Mouse (Mus musculus) midbrain, embryonic 15.5 days (tissue): ENCODE results near the gene Tmed2. TPM values are rescaled to one million over a fixed set of nuclear protein-coding genes. Genes with fewer than 3 reads are reported as not detected.
A peak's percentile ranks its signal among the peaks of the same experiment; 100 is the strongest.
"Not testable (repeated sequence)": the region's sequence is repeated elsewhere in the genome, so short reads cannot be mapped to it uniquely, and the experiment has no call there.

ENCODE experiments used
- ATAC-seq: fragments of 200-750 bp; cut with Nextera tagmentation; replicated peaks from 2 replicates; pipeline ENCODE4 v1.8.0; 2017; ENCODE audit warnings: moderate TSS enrichment
- H3K27ac ChIP-seq: fragments of 300-500 bp; sonication (generic); 2 replicates; pipeline ENCODE4 v1.5.1; 2015; ENCODE audit warnings: mild to moderate bottlenecking, inconsistent platforms
- H3K27me3 ChIP-seq: fragments of 300-500 bp; sonication (generic); replicated peaks from 2 replicates; pipeline ENCODE4 v1.6.1; 2015; ENCODE audit warnings: inconsistent platforms
- H3K36me3 ChIP-seq: fragments of 300-500 bp; sonication (generic); replicated peaks from 2 replicates; pipeline ENCODE4 v1.6.1; 2015; ENCODE audit warnings: inconsistent platforms
- H3K4me1 ChIP-seq: fragments of 300-500 bp; sonication (generic); 2 replicates; pipeline ENCODE4 v1.6.1; 2015; ENCODE audit warnings: inconsistent platforms
- H3K4me2 ChIP-seq: fragments of 300-500 bp; sonication (generic); 2 replicates; pipeline ENCODE4 v1.6.1; 2015; ENCODE audit warnings: inconsistent platforms, mild to moderate bottlenecking, moderate library complexity
- H3K4me3 ChIP-seq: fragments of 300-500 bp; sonication (generic); 2 replicates; pipeline ENCODE4 v1.5.1; 2015; ENCODE audit warnings: mild to moderate bottlenecking, inconsistent platforms
- H3K9ac ChIP-seq: fragments of 300-500 bp; sonication (generic); 2 replicates; pipeline ENCODE4 v1.6.1; 2015; ENCODE audit warnings: mild to moderate bottlenecking, inconsistent platforms
- H3K9me3 ChIP-seq: fragments of 300-500 bp; sonication (generic); 2 replicates; pipeline ENCODE4 v1.6.1; 2016; ENCODE audit warnings: inconsistent platforms
- WGBS: fragments of 180-500 bp; shearing (Covaris S2); methylation state at CpG from one replicate; pipeline ENCODE4 v1.1.7; 2015; ENCODE audit warnings: mixed read lengths; 5-methylcytosine and 5-hydroxymethylcytosine counted together
- polyA plus RNA-seq: library from polyadenylated mRNA; unstranded; fragments of >200 nt; fragmentation: Nextera tagmentation; extraction: Ambion mirVana; gene quantifications from 2 replicates; pipeline ENCODE4 v1.2.1, GENCODE M21; 2015

The Tmed2 gene
- polyA plus RNA-seq = 321 and 332 TPM in 2 replicates

- ATAC-seq = peak; percentile 96
- H3K4me2 ChIP-seq = peak within 1 kb of the TSS; percentile 90
- WGBS = 1% methylated on average over 30 of the region's 35 CpGs
- H3K9me3 ChIP-seq = no peaks in the 10 kb centered on the region
- peak within 1 kb of the TSS; percentile 81 for H3K27ac ChIP-seq
- H3K27me3 ChIP-seq = no peaks in the 10 kb centered on the region
- H3K9ac ChIP-seq = peak within 1 kb of the TSS; percentile 78
- H3K4me3 ChIP-seq = peak within 1 kb of the TSS; percentile 99
- H3K4me1 ChIP-seq = peaks cover 17% of the 10 kb centered on the region
- H3K36me3 ChIP-seq = 0 out of 2 replicates have a peak, but pooled peaks cover 5% of the 10 kb centered on the region
These were observed at the start of gene Tmed2 for GRCm38 (mm10) chr5:124540383-124540786. Tmed2 (plus strand) TSS chr5:124540695.

GRCm38 (mm10) chr5:124491732-124492131 is 48.8 kb upstream of the Tmed2 start:
- no peak for ATAC-seq
- no peaks in the 10 kb centered on the region for H3K9me3 ChIP-seq
- H3K27me3 ChIP-seq = no peaks in the 10 kb centered on the region
- WGBS = 82% methylated on average over 4 of the region's 4 CpGs
- no peak overlapping the region for H3K4me3 ChIP-seq
- no peak overlapping the region for H3K9ac ChIP-seq
- H3K4me1 ChIP-seq = no peaks in the 10 kb centered on the region
- H3K4me2 ChIP-seq = no peak overlapping the region
- H3K27ac ChIP-seq = no peak overlapping the region
- peaks cover 9% of the 10 kb centered on the region; the same call in 1 of the 2 replicates for H3K36me3 ChIP-seq

GRCm38 (mm10) chr5:124492618-124493017 is 47.9 kb upstream of the Tmed2 start:
- H3K36me3 ChIP-seq = peaks cover 9% of the 10 kb centered on the region; the same call in 1 of the 2 replicates
- ATAC-seq = no peak
- H3K4me2 ChIP-seq = no peak overlapping the region
- H3K9ac ChIP-seq = no peak overlapping the region
- no peaks in the 10 kb centered on the region for H3K9me3 ChIP-seq
- 83% methylated on average over 4 of the region's 4 CpGs for WGBS
- no peak overlapping the region for H3K27ac ChIP-seq
- no peaks in the 10 kb centered on the region for H3K27me3 ChIP-seq
- no peaks in the 10 kb centered on the region for H3K4me1 ChIP-seq
- no peak overlapping the region for H3K4me3 ChIP-seq

GRCm38 (mm10) chr5:124493455-124493854 is 47.0 kb upstream of the Tmed2 start:
- H3K4me2 ChIP-seq = no peak overlapping the region
- H3K27ac ChIP-seq = no peak overlapping the region
- ATAC-seq = no peak
- WGBS = 91% methylated on average over 11 of the region's 11 CpGs
- no peak overlapping the region for H3K9ac ChIP-seq
- no peaks in the 10 kb centered on the region for H3K9me3 ChIP-seq
- no peaks in the 10 kb centered on the region for H3K27me3 ChIP-seq
- H3K36me3 ChIP-seq = peaks cover 9% of the 10 kb centered on the region; the same call in 1 of the 2 replicates
- H3K4me1 ChIP-seq = no peaks in the 10 kb centered on the region
- H3K4me3 ChIP-seq = no peak overlapping the region

GRCm38 (mm10) chr5:124495547-124495946 is 44.9 kb upstream of the Tmed2 start:
- Histone ChIP-seq H3K27me3 (no peaks in the 10 kb centered on the region), H3K9ac (no peak overlapping the region), H3K36me3 (peaks cover 9% of the 10 kb centered on the region; the same call in 1 of the 2 replicates), H3K27ac (no peak overlapping the region), H3K9me3 (no peaks in the 10 kb centered on the region), H3K4me2 (no peak overlapping the region), H3K4me3 (no peak overlapping the region), H3K4me1 (no peaks in the 10 kb centered on the region)
- 59% methylated on average over 7 of the region's 7 CpGs for WGBS
- no peak for ATAC-seq

- Histone ChIP-seq H3K9me3 (no peaks in the 10 kb centered on the region), H3K9ac (no peak overlapping the region), H3K4me2 (no peak overlapping the region), H3K27ac (no peak overlapping the region), H3K4me3 (no peak overlapping the region), H3K36me3 (peaks cover 9% of the 10 kb centered on the region; the same call in 1 of the 2 replicates), H3K27me3 (no peaks in the 10 kb centered on the region), H3K4me1 (no peaks in the 10 kb centered on the region)
- ATAC-seq = no peak
- 81% methylated on average over 15 of the region's 15 CpGs for WGBS
These were observed 43.6 kb upstream of the Tmed2 start for GRCm38 (mm10) chr5:124496614-124497514.

GRCm38 (mm10) chr5:124498221-124498876 is 42.1 kb upstream of the Tmed2 start:
- Histone ChIP-seq H3K27me3 (no peaks in the 10 kb centered on the region), H3K9ac (no peak overlapping the region), H3K36me3 (no peaks in the 10 kb centered on the region; the same call in 1 of the 2 replicates), H3K4me2 (no peak overlapping the region), H3K4me1 (no peaks in the 10 kb centered on the region), H3K27ac (no peak overlapping the region), H3K9me3 (no peaks in the 10 kb centered on the region), H3K4me3 (no peak overlapping the region)
- ATAC-seq = no peak
- WGBS = 77% methylated on average over 9 of the region's 9 CpGs

GRCm38 (mm10) chr5:124499001-124499400 is 41.5 kb upstream of the Tmed2 start:
- Histone ChIP-seq H3K4me1 (no peaks in the 10 kb centered on the region), H3K4me3 (no peak overlapping the region), H3K4me2 (no peak overlapping the region), H3K27me3 (no peaks in the 10 kb centered on the region), H3K36me3 (no peaks in the 10 kb centered on the region), H3K9me3 (no peaks in the 10 kb centered on the region), H3K9ac (no peak overlapping the region), H3K27ac (no peak overlapping the region)
- ATAC-seq = no peak
- WGBS = 19% methylated on average over 5 of the region's 5 CpGs

GRCm38 (mm10) chr5:124500037-124500436 is 40.5 kb upstream of the Tmed2 start:
- not testable (repeated sequence) for H3K27ac ChIP-seq, H3K4me2 ChIP-seq, H3K4me1 ChIP-seq, H3K27me3 ChIP-seq, H3K4me3 ChIP-seq, H3K36me3 ChIP-seq, H3K9me3 ChIP-seq, H3K9ac ChIP-seq, ATAC-seq
- WGBS = 80% methylated on average over 4 of the region's 4 CpGs

GRCm38 (mm10) chr5:124500573-124500972 is 39.9 kb upstream of the Tmed2 start:
- Histone ChIP-seq H3K9me3 (no peaks in the 10 kb centered on the region), H3K4me1 (no peaks in the 10 kb centered on the region), H3K27ac (no peak overlapping the region), H3K4me2 (no peak overlapping the region), H3K27me3 (no peaks in the 10 kb centered on the region), H3K4me3 (no peak overlapping the region), H3K36me3 (no peaks in the 10 kb centered on the region), H3K9ac (no peak overlapping the region)
- WGBS = 92% methylated on average over 3 of the region's 3 CpGs
- ATAC-seq = no peak

GRCm38 (mm10) chr5:124501541-124501940 is 39.0 kb upstream of the Tmed2 start:
- Histone ChIP-seq H3K9ac (no peak overlapping the region), H3K27me3 (no peaks in the 10 kb centered on the region), H3K9me3 (no peaks in the 10 kb centered on the region), H3K27ac (no peak overlapping the region), H3K36me3 (no peaks in the 10 kb centered on the region), H3K4me1 (no peaks in the 10 kb centered on the region), H3K4me3 (no peak overlapping the region), H3K4me2 (no peak overlapping the region)
- no peak for ATAC-seq
- 96% methylated on average over 10 of the region's 10 CpGs for WGBS

GRCm38 (mm10) chr5:124503742-124504141 is 36.8 kb upstream of the Tmed2 start:
- no peak overlapping the region for H3K9ac ChIP-seq
- WGBS = 57% methylated on average over 14 of the region's 14 CpGs
- H3K4me1 ChIP-seq = no peaks in the 10 kb centered on the region
- H3K4me3 ChIP-seq = no peak overlapping the region
- H3K9me3 ChIP-seq = no peaks in the 10 kb centered on the region
- no peaks in the 10 kb centered on the region for H3K36me3 ChIP-seq
- no peak overlapping the region for H3K27ac ChIP-seq
- no peak overlapping the region for H3K4me2 ChIP-seq
- ATAC-seq = no peak
- no peaks in the 10 kb centered on the region for H3K27me3 ChIP-seq
